Mouse (Mus musculus): Measurements from ENCODE around the gene Copb2.

DNA sequence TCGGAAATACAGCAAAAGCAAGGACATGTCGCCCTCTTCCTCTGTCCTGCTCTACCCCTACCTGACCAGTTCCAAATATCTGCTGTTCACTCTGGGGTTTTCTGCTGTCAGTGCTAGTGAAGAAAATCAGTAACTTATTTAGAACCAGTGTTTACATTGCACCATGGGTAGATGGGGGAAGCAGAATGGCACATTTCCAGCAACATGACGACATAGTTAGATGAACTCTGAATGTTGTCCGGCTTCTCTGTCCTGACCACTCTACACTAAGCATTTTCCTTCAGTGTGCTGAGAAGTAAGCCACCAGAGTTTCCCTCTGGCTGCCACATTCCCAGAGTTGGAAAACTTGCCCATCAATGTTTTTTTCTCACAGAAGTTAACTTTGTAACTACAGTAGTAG, 20.3 kb downstream of the Copb2 start:
- TF ChIP-seq CTCF (IDR thresholded peaks at IDR 0.05; ENCODE audit: extremely low read depth, insufficient read depth, low read length) (no peak), POLR2A (IDR thresholded peaks at IDR 0.05; ENCODE audit: extremely low read depth, insufficient read depth, low read length) (no peak)
